19 mouse cellular contexts compared by ENCODE assay signal in genomic region chr14:56393704-56394312, GRCm38 (mm10). TPM values are rescaled to one million over a fixed set of nuclear protein-coding genes. Genes with fewer than 3 reads are reported as not detected.
DNase-seq lines count a peak whose midpoint lies in the region; ATAC-seq lines count a peak whose summit lies in the region.
"Had no signal": no experiment of that assay in that cellular context is flagged by ENCODE, and none has a peak within 500 bp of the region (broad histone marks: within the 10 kb centered on the region; RNA-seq: fewer than 3 reads in every experiment).

No protein-coding gene starts in this region.

- no peak for ATAC-seq in heart, embryonic 11.5 days (replicated peaks; ENCODE audit: insufficient number of reproducible peaks, low FRiP score, low TSS enrichment)
- ATAC-seq in liver, embryonic 11.5 days (replicated peaks; ENCODE audit: low FRiP score), result peak; percentile 73
- peak; percentile 49; the same call in 1 of the 2 replicates for ATAC-seq in liver, embryonic 12.5 days
- ATAC-seq: forebrain, embryonic 15.5 days; intestine, postnatal 0 days had no signal

- no peak for DNase-seq in heart, adult 18-20 months
- no peak for DNase-seq in liver, embryonic 11.5 days (ENCODE audit: low spot score)
- DNase-seq in liver, result no peak
- DNase-seq in ES-CJ7 (ENCODE audit: low read depth, low spot score), result peak; percentile 8
- DNase-seq in ovary, postnatal 10 days (ENCODE audit: low spot score), result no peak
- DNase-seq in urinary bladder, postnatal 4 days (ENCODE audit: low spot score in 2 of 2), result no peak
- DNase-seq: adrenal gland, postnatal 10 days; cerebellum, postnatal 36 days had no signal

- peak overlapping the region; percentile 15; the same call in 1 of the 2 replicates for H3K27ac ChIP-seq in heart, embryonic 11.5 days (ENCODE audit: low read depth, low read length)
- no peak overlapping the region for H3K27ac ChIP-seq in liver, embryonic 11.5 days (ENCODE audit: low read depth, low read length)
- no peak overlapping the region for H3K27ac ChIP-seq in liver, embryonic 12.5 days
- H3K27ac ChIP-seq: forebrain, embryonic 15.5 days; hindbrain, embryonic 14.5 days; macrophage; neural tube, embryonic 13.5 days had no signal

- H3K27me3 ChIP-seq in heart, embryonic 11.5 days (ENCODE audit: control insufficient read depth, insufficient read depth, low read length), result no peaks in the 10 kb centered on the region
- H3K27me3 ChIP-seq in liver, embryonic 11.5 days (replicated peaks; ENCODE audit: control insufficient read depth, insufficient read depth, low read length), result no peaks in the 10 kb centered on the region
- no peaks in the 10 kb centered on the region for H3K27me3 ChIP-seq in liver, embryonic 12.5 days (replicated peaks)
- H3K27me3 ChIP-seq: forebrain, embryonic 15.5 days; neural tube, embryonic 13.5 days had no signal

- WGBS in heart, embryonic 11.5 days (ENCODE audit: insufficient replicate concordance), result 15% methylated on average over 2 of the region's 2 CpGs
- 12% methylated on average over 2 of the region's 2 CpGs for WGBS in liver, embryonic 11.5 days
- WGBS in liver, embryonic 12.5 days (ENCODE audit: insufficient replicate concordance), result 12% methylated on average over 2 of the region's 2 CpGs

- no peaks in the 10 kb centered on the region for H3K36me3 ChIP-seq in heart, embryonic 11.5 days (ENCODE audit: control insufficient read depth, insufficient read depth, low read length)
- H3K36me3 ChIP-seq in liver, embryonic 11.5 days (ENCODE audit: control insufficient read depth, insufficient read depth, low read length), result no peaks in the 10 kb centered on the region
- H3K36me3 ChIP-seq in liver, embryonic 12.5 days, result no peaks in the 10 kb centered on the region
- H3K36me3 ChIP-seq: forebrain, embryonic 15.5 days; neural tube, embryonic 13.5 days had no signal

- no peak overlapping the region for H3K9ac ChIP-seq in heart, embryonic 11.5 days (ENCODE audit: low read depth, low read length)
- no peak overlapping the region for H3K9ac ChIP-seq in liver, embryonic 11.5 days (ENCODE audit: low read depth, low read length)
- H3K9ac ChIP-seq in liver, embryonic 12.5 days, result no peak overlapping the region
- H3K9ac ChIP-seq: forebrain, embryonic 15.5 days; hindbrain, embryonic 14.5 days; neural tube, embryonic 13.5 days had no signal

- H3K9me3 ChIP-seq in heart, embryonic 11.5 days (replicated peaks; ENCODE audit: control insufficient read depth, low read length), result no peaks in the 10 kb centered on the region
- no peaks in the 10 kb centered on the region for H3K9me3 ChIP-seq in liver, embryonic 11.5 days (ENCODE audit: control insufficient read depth, low read length)
- no peaks in the 10 kb centered on the region for H3K9me3 ChIP-seq in liver, embryonic 12.5 days (replicated peaks)
- H3K9me3 ChIP-seq: forebrain, embryonic 15.5 days; neural tube, embryonic 13.5 days had no signal

- no peak overlapping the region for H3K4me3 ChIP-seq in heart, embryonic 11.5 days (ENCODE audit: low read depth, low read length)
- H3K4me3 ChIP-seq in liver, embryonic 11.5 days (ENCODE audit: low read depth, low read length), result no peak overlapping the region
- H3K4me3 ChIP-seq in liver, embryonic 12.5 days, result no peak overlapping the region
- H3K4me3 ChIP-seq: forebrain, embryonic 15.5 days; neural tube, embryonic 13.5 days had no signal

- no peak overlapping the region for H3K4me2 ChIP-seq in heart, embryonic 11.5 days
- no peak overlapping the region for H3K4me2 ChIP-seq in liver, embryonic 11.5 days
- no peak overlapping the region for H3K4me2 ChIP-seq in liver, embryonic 12.5 days
- H3K4me2 ChIP-seq: forebrain, embryonic 15.5 days; hindbrain, embryonic 14.5 days; neural tube, embryonic 13.5 days had no signal

- H3K4me1 ChIP-seq in heart, embryonic 11.5 days (ENCODE audit: control insufficient read depth, insufficient read depth, low read length), result peaks cover 7% of the 10 kb centered on the region; the same call in 1 of the 2 replicates
- H3K4me1 ChIP-seq in liver, embryonic 11.5 days (replicated peaks; ENCODE audit: control insufficient read depth, insufficient read depth, low read length), result no peaks in the 10 kb centered on the region
- 0 out of 2 replicates have a peak, but pooled peaks cover 5% of the 10 kb centered on the region for H3K4me1 ChIP-seq in liver, embryonic 12.5 days
- H3K4me1 ChIP-seq: forebrain, embryonic 15.5 days had no signal

RNA-seq across cellular contexts. Expression of gene Rnf17, which starts 8.6 kb away (rescaled TPM):
- polyA plus RNA-seq in heart, embryonic 11.5 days (2014; fragmentation: Nextera tagmentation; extraction: Ambion mirVana), result 3.2 and 4.8 TPM in 2 replicates
- under 1 TPM; 0.51 to 0.57 TPM for total RNA-seq in heart, adult 18-20 months (2021)
- polyA plus RNA-seq in liver, embryonic 11.5 days (2014; fragmentation: Nextera tagmentation; extraction: Ambion mirVana), result 7.5 and 7.9 TPM in 2 replicates
- polyA plus RNA-seq in liver, embryonic 12.5 days (2016; fragmentation: Nextera tagmentation; extraction: Ambion mirVana), result 4.0 and 4.2 TPM in 2 replicates

RNA-seq across cellular contexts. Expression of gene Atp12a, which starts 28.9 kb away (rescaled TPM):
- polyA plus RNA-seq in heart, embryonic 11.5 days (2014; fragmentation: Nextera tagmentation; extraction: Ambion mirVana), result not detected in 2 replicates
- not detected for total RNA-seq in heart, adult 18-20 months (2021)
- 0.14 TPM in 1 of 2 replicates, not detected in the other for polyA plus RNA-seq in liver, embryonic 11.5 days (2014; fragmentation: Nextera tagmentation; extraction: Ambion mirVana)
- not detected in 2 replicates for polyA plus RNA-seq in liver, embryonic 12.5 days (2016; fragmentation: Nextera tagmentation; extraction: Ambion mirVana)
- total RNA-seq: adrenal gland, postnatal 10 days; gastrocnemius, adult 8-10 months; layer of hippocampus, postnatal 14 days had no signal
- polyA plus RNA-seq: heart, embryonic 14.5 days; macrophage; spleen, adult 2 months had no signal
